Comparison of ENCODE assay signal across 26 mouse cellular contexts in the genomic region with DNA sequence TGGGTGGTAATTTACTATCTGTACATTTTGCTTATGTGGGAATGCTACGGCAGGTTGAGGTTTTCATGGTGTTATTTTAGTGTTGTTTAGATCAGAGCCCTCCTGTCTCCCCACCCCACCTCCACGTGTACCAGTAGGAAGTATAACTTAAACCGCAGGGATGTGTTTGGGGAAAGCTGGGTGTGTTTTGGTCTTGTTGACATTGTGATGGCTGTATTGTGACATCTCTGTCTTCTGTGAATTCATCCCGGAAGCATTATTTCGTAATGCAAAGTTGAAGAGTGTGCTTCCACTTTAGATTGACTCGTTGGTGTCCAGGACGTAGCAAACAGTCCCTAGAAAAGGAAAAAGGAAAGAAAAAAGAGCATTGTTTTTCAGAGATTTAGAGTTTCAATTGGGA. TPM values are rescaled to one million over a fixed set of nuclear protein-coding genes. Genes with fewer than 3 reads are reported as not detected.
DNase-seq lines count a peak whose midpoint lies in the region; ATAC-seq and TF ChIP-seq lines count a peak whose summit lies in the region.
"Had no signal": no experiment of that assay in that cellular context is flagged by ENCODE, and none has a peak within 500 bp of the region (broad histone marks: within the 10 kb centered on the region; RNA-seq: fewer than 3 reads in every experiment).

No protein-coding gene starts in this region.

- H3K4me2 ChIP-seq in liver, embryonic 13.5 days: peak overlapping the region; percentile 23
- H3K4me2 ChIP-seq: heart, embryonic 12.5 days; hindbrain, embryonic 13.5 days; limb, embryonic 12.5 days; lung, embryonic 15.5 days; midbrain, embryonic 11.5 days; neural tube, embryonic 12.5 days had no signal

- no peak for ATAC-seq in liver, embryonic 13.5 days (ENCODE audit: low read depth)
- ATAC-seq in megakaryocyte progenitor cell, adult 5-6 weeks (replicated peaks; ENCODE audit: poor library complexity): peak; percentile 51
- ATAC-seq: CD4-positive, CD25-positive, alpha-beta regulatory T cell, adult 4 months; forebrain, embryonic 14.5 days had no signal

- H3K4me1 ChIP-seq in bone marrow macrophage, adult 2 months (ENCODE audit: control insufficient read depth, insufficient read depth, low read length): peaks cover 15% of the 10 kb centered on the region
- H3K4me1 ChIP-seq in liver, embryonic 13.5 days (replicated peaks): peaks cover 31% of the 10 kb centered on the region

- peak; percentile 4 for DNase-seq in lung, postnatal 14 days
- DNase-seq in lung, postnatal 4 days: no peak
- DNase-seq in liver, embryonic 13.5 days: no peak
- DNase-seq in right cerebral cortex, postnatal 14 days: no peak
- no peak for DNase-seq in spleen, postnatal 14 days (ENCODE audit: low spot score in 2 of 2)
- DNase-seq in kidney, postnatal 4 days: no peak
- DNase-seq: cerebellum, adult 2 months; gastrocnemius, postnatal 36 days; heart, postnatal 14 days; kidney, adult 8-10 months; kidney, postnatal 14 days; right cerebral cortex, adult 18-20 months; thymus, adult 18-20 months; thymus, postnatal 4 days had no signal

- peaks cover 35% of the 10 kb centered on the region for H3K36me3 ChIP-seq in liver, embryonic 13.5 days

- H3K9me3 ChIP-seq in liver, embryonic 13.5 days (replicated peaks): no peaks in the 10 kb centered on the region
- H3K9me3 ChIP-seq: heart, embryonic 12.5 days; hindbrain, embryonic 13.5 days; limb, embryonic 12.5 days; lung, embryonic 15.5 days; neural tube, embryonic 12.5 days had no signal

- TF ChIP-seq CTCF in bone marrow macrophage, adult 2 months (IDR thresholded peaks at IDR 0.05; ENCODE audit: low read depth, low read length): no peak

- WGBS in liver, embryonic 13.5 days (ENCODE audit: insufficient replicate concordance): 42% methylated on average over 7 of the region's 7 CpGs

- peak overlapping the region; percentile 26; the same call in 1 of the 2 replicates for H3K4me3 ChIP-seq in bone marrow macrophage, adult 2 months (ENCODE audit: insufficient read depth, low read length)
- H3K4me3 ChIP-seq in liver, embryonic 13.5 days (replicated peaks): no peak overlapping the region
- H3K4me3 ChIP-seq: heart, embryonic 12.5 days; hindbrain, embryonic 13.5 days; limb, embryonic 12.5 days; lung, embryonic 15.5 days; neural tube, embryonic 12.5 days had no signal

- peak overlapping the region; percentile 69 for H3K27ac ChIP-seq in bone marrow macrophage, adult 2 months (ENCODE audit: insufficient read depth, low read depth, low read length)
- peak overlapping the region; percentile 20; the same call in 1 of the 2 replicates for H3K27ac ChIP-seq in liver, embryonic 13.5 days
- H3K27ac ChIP-seq: hindbrain, embryonic 13.5 days; limb, embryonic 12.5 days; lung, embryonic 15.5 days; neural tube, embryonic 12.5 days had no signal

- no peak for TF ChIP-seq POLR2A in bone marrow macrophage, adult 2 months (IDR thresholded peaks at IDR 0.05; ENCODE audit: borderline replicate concordance, low read depth, low read length)

- H3K9ac ChIP-seq in liver, embryonic 13.5 days: 0 out of 2 replicates have a peak overlapping the region, but pooled peaks have one; percentile 1
- H3K9ac ChIP-seq: heart, embryonic 12.5 days; hindbrain, embryonic 13.5 days; limb, embryonic 12.5 days; lung, embryonic 15.5 days; neural tube, embryonic 12.5 days had no signal

- no peaks in the 10 kb centered on the region for H3K27me3 ChIP-seq in liver, embryonic 13.5 days
- H3K27me3 ChIP-seq: heart, embryonic 12.5 days; hindbrain, embryonic 13.5 days; limb, embryonic 12.5 days; lung, embryonic 15.5 days; neural tube, embryonic 12.5 days had no signal

RNA-seq across cellular contexts. Expression of a gene that starts 3.8 kb away (rescaled TPM):
- 107 and 111 TPM in 2 replicates for polyA plus RNA-seq in bone marrow macrophage, adult 2 months (2012; ENCODE audit: insufficient read depth, insufficient read length, missing spikeins)
- 23.9 and 30.0 TPM in 2 replicates for polyA plus RNA-seq in liver, embryonic 13.5 days (2015; fragmentation: Nextera tagmentation; extraction: Ambion mirVana)
- 84.0 and 88.0 TPM in 2 replicates for total RNA-seq in megakaryocyte progenitor cell, adult 5-6 weeks (2015)
- total RNA-seq in megakaryocyte progenitor cell, adult 5-6 weeks (2017): 56.3 and 59.2 TPM in 2 replicates

RNA-seq across cellular contexts. Expression of a gene that starts 43.7 kb away (rescaled TPM):
- not detected in 2 replicates for polyA plus RNA-seq in bone marrow macrophage, adult 2 months (2012; ENCODE audit: insufficient read depth, insufficient read length, missing spikeins)
- polyA plus RNA-seq in liver, embryonic 13.5 days (2015; fragmentation: Nextera tagmentation; extraction: Ambion mirVana): 0.06 and 0.07 TPM in 2 replicates
- not detected in 2 replicates for total RNA-seq in megakaryocyte progenitor cell, adult 5-6 weeks (2015)
- not detected in 2 replicates for total RNA-seq in megakaryocyte progenitor cell, adult 5-6 weeks (2017)
- total RNA-seq: MEL had no signal
- polyA plus RNA-seq: CD4-positive, CD25-positive, alpha-beta regulatory T cell, adult 4 months; intestine, embryonic 14.5 days had no signal
